Mouse (Mus musculus): ENCODE results near the gene Syne3.

DNA sequence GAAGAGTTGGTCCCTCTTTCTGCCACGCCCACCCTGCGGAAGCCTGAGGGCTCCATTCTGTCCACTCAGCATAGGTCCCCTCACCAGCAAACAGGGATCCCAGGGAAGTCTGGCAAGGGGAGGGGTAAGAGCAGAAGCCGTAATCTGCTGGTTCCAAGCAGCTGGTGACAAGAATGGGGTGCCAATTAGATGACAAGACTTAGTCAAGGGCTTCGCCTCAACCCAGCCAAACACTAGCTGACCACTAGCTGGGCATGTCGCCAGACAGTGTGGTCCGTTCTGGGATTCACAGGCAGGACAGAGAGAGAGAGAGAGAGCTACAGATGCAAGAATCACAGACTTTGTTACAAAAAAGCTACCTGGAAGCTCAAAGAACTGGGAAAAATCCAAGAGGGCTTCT, 36.7 kb downstream of the Syne3 start:
- TF ChIP-seq CTCF (IDR thresholded peaks at IDR 0.05; ENCODE audit: borderline replicate concordance, control insufficient read depth, extremely low read depth, insufficient read depth, low read length, poor library complexity) (no peak), POLR2A (IDR thresholded peaks at IDR 0.05; ENCODE audit: control insufficient read depth, extremely low read depth, insufficient read depth, low read length, poor library complexity) (no peak)

Data from thymus, adult 2 months (tissue).